Mouse (Mus musculus) layer of hippocampus, adult 18-20 months (tissue): ENCODE results near the gene Mterf2. TPM values are rescaled to one million over a fixed set of nuclear protein-coding genes. Genes with fewer than 3 reads are reported as not detected.

ENCODE experiments used
- total RNA-seq, 2 experiments: library from RNA; stranded (reverse); gene quantifications; 2 replicates each; pipeline ENCODE4 v1.2.3; 2021

Mterf2 gene
- total RNA-seq, 2 experiments from 2014 or later, result 14.7 to 17.7 TPM

Other genes starting within 250 kb of the Mterf2 start
- 10 to 100 TPM; 44.9 to 45.8 TPM for gene Ric8b, start 210.4 kb downstream of the Mterf2 start, total RNA-seq
- 1 to 10 TPM in 1 of 2 experiments, under 1 TPM in 1; 0.56 to 1.3 TPM for gene Fhl4, start 25.5 kb downstream of the Mterf2 start, total RNA-seq
- 10 to 100 TPM; 31.0 to 32.8 TPM for gene Tmem263, start 25.4 kb downstream of the Mterf2 start, total RNA-seq
- 10 to 100 TPM; 18.5 to 19.6 TPM for gene Cry1, start 57.0 kb upstream of the Mterf2 start, total RNA-seq